Mouse (Mus musculus): ENCODE results near the gene Vps25.
A peak's percentile ranks its signal among the peaks of the same experiment; 100 is the strongest.

The Vps25 gene

GRCm38 (mm10) chr11:101276319-101277070 lies 23.0 kb downstream of the Vps25 start:
- DNase-seq (ENCODE audit: low spot score): no peak

- no peak for DNase-seq (ENCODE audit: low spot score)
Observed at GRCm38 (mm10) chr11:101277381-101278222, 24.1 kb downstream of the Vps25 start.

DNA sequence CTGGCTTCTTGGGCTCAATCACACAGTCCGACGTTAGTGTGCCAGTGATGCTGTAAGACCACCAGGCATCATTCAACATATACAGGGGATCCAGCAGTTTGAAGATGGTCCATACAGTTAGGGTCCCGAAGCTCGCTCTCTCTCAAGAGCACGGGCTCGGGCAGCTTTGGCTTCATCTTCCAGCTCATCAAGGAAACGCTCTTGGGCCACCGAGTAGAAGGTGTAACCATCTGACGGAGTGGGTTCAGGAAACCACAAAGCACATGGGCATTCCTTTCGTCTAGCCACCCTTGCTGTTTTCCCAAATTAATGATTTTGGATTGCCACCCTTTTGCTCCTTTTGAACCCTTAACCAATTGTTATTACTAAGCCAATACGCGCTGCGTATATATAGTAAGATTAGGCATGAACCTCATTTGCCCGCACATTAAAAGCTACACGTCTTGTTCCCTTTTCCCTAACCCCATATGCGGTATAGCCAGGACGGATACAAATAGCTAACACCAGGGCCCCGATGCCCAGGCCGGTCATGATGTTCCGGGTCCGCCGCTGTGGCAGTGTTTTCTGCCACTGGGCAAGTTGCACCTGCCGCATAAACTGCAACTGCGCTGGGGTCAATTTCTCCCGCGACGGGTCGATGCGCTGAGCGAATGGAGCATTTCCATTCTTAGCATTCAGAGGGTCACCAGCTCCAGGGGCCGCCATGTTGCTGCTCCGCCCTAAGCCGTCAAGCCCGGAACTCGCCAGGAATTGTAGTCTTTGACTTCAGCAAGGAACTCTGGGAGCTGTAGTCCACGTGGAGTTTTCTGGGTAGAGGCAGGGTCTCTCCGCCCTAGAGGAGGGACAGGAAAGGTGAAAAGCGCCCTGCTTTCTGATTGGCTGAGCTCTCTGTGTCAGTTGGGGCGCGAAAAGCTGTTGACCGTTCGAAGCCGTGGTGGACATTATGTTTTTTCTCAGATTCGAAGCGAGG lies 25.0 kb downstream of the Vps25 start, which contains the start of the genes Cntd1 and Coa3:
TSS of gene Cntd1 (plus strand) at position 790 of the 970 bp plus-strand sequence.
TSS of gene Coa3 (minus strand) at position 892 of the 970 bp plus-strand sequence.
- peak; percentile 70 for DNase-seq (ENCODE audit: low spot score)

DNA sequence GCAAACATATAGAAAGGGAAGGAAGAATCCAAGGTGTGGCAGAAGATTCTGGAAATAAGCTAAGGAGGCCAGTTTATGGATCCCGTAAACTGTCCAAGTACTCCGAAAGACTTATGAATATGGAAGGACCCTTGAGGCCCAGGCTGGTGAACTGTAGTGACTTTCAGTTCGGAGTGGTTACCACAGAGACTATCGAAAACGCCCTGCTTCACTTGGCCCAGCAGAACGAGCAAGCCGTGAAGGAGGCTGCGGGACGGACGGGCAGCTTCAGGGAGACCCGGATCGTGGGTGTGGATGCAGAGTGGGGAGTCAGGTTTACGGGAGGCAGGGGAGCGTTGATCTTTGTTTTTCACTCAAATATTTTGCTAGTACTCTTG lies 25.7 kb downstream of the Vps25 start:
- DNase-seq (ENCODE audit: low spot score): no peak

DNA sequence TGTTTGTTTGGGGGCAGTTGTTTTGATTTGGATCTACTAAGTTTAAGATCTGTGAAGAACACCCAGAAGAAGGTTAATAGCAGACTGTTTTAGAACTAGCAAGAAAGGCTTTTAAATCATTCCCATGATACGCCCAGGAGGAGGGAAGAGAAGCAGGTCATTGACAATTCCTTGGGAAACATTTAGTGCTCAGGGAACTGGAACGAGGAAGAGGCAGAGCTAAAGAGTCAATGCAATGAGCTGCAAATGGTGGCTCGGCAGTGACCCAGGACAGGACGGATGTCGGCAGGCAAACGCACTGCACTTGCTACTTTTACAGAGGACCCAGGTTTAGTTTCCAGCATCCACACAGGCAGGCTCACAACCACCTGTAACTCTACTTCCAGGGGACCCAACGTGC lies 27.3 kb downstream of the Vps25 start:
- no peak for DNase-seq (ENCODE audit: low spot score)

DNA sequence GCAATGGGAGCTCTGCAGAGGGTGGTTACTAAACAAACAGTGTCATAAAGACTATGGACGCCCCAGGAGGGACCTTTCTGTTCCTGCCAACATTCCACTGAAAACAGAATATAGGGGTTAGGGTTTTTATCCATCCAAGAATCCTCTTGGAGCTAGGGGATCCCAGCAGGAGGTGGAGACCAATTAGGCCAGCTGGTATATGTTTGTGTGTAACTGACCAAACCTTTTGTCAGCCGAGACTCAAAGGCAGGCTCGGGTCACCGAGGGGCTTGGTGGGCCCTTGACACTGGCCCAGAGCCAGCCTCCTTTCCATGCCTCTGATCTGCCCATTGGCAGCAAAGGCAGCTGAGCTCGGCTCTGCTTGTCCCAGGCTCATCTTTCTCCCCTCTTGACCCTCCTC lies 29.4 kb downstream of the Vps25 start:
- no peak for DNase-seq (ENCODE audit: low spot score)

DNA sequence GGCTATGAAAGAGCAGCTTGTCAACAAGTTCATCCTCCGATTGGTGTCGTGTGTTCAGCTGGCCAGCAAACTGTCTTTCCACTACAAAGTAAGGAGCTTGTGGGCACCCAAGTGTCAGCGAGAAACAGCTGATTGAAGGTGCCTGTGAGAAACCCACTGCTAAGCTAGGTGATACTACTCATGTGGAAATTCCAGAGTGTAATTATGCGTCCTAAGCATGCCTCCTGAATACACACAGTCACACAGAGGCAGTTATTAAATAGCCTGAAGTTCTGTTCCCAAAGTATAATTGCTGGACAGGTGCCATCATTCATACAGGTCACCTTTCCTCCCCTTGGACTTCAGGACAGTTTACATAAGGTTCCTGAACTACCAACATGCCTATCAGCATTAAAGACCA lies 30.3 kb downstream of the Vps25 start:
- no peak for DNase-seq (ENCODE audit: low spot score)

GRCm38 (mm10) chr11:101287306-101287705 lies 33.8 kb downstream of the Vps25 start:
- DNase-seq (ENCODE audit: low spot score): no peak

DNA sequence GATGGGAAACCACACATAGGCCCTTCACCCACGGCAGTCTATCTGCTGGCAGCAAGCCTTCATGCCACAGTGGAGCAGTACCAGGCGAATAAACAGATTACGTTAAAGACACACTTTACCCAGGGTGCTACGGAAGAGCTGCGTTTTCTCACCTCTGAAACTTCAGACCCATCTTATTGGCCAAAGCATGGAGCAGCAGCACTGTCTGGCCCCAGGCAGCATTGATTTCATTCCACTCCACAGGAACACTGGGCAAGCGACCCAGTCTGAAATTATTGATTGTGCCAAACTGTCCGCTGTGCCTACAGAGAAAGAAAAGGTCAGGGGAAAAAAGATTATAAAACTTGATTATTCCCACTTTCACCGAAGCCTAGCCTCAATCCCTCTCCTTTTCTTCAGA lies 37.7 kb downstream of the Vps25 start:
- no peak for DNase-seq (ENCODE audit: low spot score)

DNA sequence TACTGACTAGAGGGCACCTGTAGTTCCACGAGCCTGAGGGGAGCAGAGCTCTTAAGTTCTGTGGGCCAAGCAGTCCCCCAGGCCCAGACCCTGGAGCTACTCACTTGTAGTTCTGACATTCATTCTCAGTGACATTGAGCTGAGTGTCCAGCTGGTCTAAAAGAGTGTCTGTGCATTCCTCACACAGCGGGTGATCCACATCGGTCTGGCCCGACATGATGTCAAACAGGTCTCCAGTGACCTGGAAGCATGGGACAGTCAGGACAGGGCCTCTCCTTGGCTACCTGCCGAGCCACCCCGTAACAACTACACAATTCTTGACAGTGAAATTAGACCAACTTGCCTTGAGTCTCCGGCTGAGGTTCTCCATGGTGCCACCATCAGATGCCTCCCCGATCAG lies 41.7 kb downstream of the Vps25 start:
- DNase-seq (ENCODE audit: low spot score): no peak

DNA sequence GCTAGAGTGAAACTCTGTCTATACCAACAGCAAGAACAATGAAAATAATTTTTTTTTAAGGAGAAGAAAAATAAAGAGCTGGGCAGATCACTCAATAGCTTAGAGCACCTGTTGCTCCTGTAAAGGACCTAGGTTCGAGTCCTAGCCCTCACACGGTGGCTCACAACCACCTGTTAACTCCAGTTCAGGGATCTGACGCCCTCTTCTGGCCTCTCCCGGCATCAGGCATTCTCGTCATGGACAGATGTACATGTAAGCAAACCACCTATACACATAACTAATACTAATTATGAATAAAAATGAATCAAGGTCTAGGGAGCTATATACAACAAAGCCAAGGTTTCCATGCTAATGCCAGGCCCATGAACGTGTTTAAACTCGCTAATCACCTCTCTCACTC lies 47.4 kb downstream of the Vps25 start:
- no peak for DNase-seq (ENCODE audit: low spot score)

DNA sequence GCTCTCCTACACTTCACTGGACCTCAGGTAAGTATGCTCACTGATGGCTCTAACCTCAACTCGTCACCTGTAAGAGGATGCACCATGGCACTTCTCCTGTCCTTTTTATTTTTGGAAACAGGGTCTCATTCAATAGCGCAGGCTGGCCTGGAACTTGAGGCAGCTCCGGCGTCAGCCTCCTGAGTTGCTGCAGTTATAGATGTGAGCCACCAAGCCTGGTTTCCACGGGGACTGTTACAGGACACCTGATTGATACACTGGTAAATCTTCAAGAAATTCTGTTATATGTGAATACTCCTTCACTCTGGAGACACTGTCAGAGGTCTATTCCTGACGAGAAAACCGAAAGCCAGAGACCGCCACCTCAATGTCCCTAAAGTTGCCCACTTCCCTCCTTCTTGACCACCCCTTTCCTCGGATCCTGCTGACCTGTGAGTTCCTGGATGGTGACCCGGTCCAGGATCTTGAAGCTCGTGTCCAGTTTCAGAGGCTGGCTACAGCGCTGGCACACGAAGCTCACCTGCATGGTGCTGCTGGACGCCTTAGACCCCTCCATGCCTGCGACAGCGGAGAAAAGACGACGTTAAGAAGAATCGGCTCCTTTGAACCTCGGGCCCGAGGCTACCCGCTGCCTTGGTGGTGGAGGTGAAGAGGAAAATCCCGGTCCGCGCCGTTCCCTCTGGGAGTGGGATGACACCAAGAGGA lies 47.9 kb downstream of the Vps25 start:
- DNase-seq (ENCODE audit: low spot score): no peak

- DNase-seq (ENCODE audit: low spot score): peak; percentile 99
Observed at GRCm38 (mm10) chr11:101302004-101302798, 48.7 kb downstream of the Vps25 start, which contains the start of gene Becn1. Becn1 (minus strand) TSS chr11:101302286.

DNA sequence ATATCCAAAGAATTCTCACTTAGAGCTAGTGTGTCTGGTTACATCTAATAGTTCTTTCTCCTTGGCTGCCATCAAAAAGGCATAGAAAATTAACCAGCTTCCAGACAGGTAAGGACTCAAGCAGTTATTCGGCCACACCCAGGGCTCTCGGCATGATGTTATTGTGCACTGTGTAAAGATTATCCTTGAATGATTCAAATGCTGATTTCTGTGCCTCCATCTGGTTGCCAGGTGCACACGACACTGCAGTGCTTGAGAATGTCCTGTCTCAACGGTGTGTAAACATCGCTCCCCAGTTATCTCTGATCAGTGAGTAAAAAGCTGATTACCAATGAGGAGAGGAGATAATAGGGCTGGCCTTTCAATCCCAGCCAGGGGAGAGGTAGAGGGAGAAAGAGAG lies 54.2 kb downstream of the Vps25 start:
- no peak for DNase-seq (ENCODE audit: low spot score)

Measured in urinary bladder, postnatal 25 days (tissue).